Mouse (Mus musculus): Measurements from ENCODE around the gene Cwc22.
A peak's percentile ranks its signal among the peaks of the same experiment; 100 is the strongest.

Gene Cwc22

GRCm38 (mm10) chr2:77923182-77923581 lies 23.0 kb downstream of the Cwc22 start:
- DNase-seq, result no peak

GRCm38 (mm10) chr2:77921307-77921706 lies 24.9 kb downstream of the Cwc22 start:
- no peak for DNase-seq

GRCm38 (mm10) chr2:77920621-77921020 lies 25.6 kb downstream of the Cwc22 start:
- DNase-seq, result no peak

- no peak for DNase-seq
Observed at GRCm38 (mm10) chr2:77918474-77918873, 27.7 kb downstream of the Cwc22 start.

GRCm38 (mm10) chr2:77918006-77918405 lies 28.2 kb downstream of the Cwc22 start:
- DNase-seq, result peak; percentile 21

- DNase-seq, result no peak
Observed at GRCm38 (mm10) chr2:77917360-77917734, 28.8 kb downstream of the Cwc22 start.

- no peak for DNase-seq
Observed at GRCm38 (mm10) chr2:77916586-77917359, 29.4 kb downstream of the Cwc22 start.

- no peak for DNase-seq
Observed at GRCm38 (mm10) chr2:77915187-77915586, 31.0 kb downstream of the Cwc22 start.

GRCm38 (mm10) chr2:77913628-77914027 lies 32.5 kb downstream of the Cwc22 start:
- DNase-seq, result no peak

GRCm38 (mm10) chr2:77912197-77912596 lies 34.0 kb downstream of the Cwc22 start:
- DNase-seq, result no peak

- no peak for DNase-seq
Observed at GRCm38 (mm10) chr2:77911452-77911851, 34.7 kb downstream of the Cwc22 start.

- DNase-seq, result no peak
Observed at GRCm38 (mm10) chr2:77910216-77910615, 36.0 kb downstream of the Cwc22 start.

GRCm38 (mm10) chr2:77907164-77907563 lies 39.0 kb downstream of the Cwc22 start:
- no peak for DNase-seq

- DNase-seq, result no peak
Observed at GRCm38 (mm10) chr2:77905023-77905422, 41.2 kb downstream of the Cwc22 start.

- no peak for DNase-seq
Observed at GRCm38 (mm10) chr2:77904495-77904894, 41.7 kb downstream of the Cwc22 start.

GRCm38 (mm10) chr2:77903979-77904378 lies 42.2 kb downstream of the Cwc22 start:
- DNase-seq, result no peak

- DNase-seq, result no peak
Observed at GRCm38 (mm10) chr2:77903098-77903497, 43.1 kb downstream of the Cwc22 start.

- DNase-seq, result no peak
Observed at GRCm38 (mm10) chr2:77901269-77901668, 44.9 kb downstream of the Cwc22 start.

GRCm38 (mm10) chr2:77900741-77901140 lies 45.4 kb downstream of the Cwc22 start:
- no peak for DNase-seq

GRCm38 (mm10) chr2:77900111-77900510 lies 46.1 kb downstream of the Cwc22 start:
- DNase-seq, result no peak

- no peak for DNase-seq
Observed at GRCm38 (mm10) chr2:77898436-77898835, 47.7 kb downstream of the Cwc22 start.

- DNase-seq, result no peak
Observed at GRCm38 (mm10) chr2:77897988-77898387, 48.2 kb downstream of the Cwc22 start.

- DNase-seq, result no peak
Observed at GRCm38 (mm10) chr2:77897558-77897899, 48.6 kb downstream of the Cwc22 start.

GRCm38 (mm10) chr2:77896843-77897557 lies 49.2 kb downstream of the Cwc22 start:
- DNase-seq, result no peak
